Mouse (Mus musculus) small intestine, adult 2 months (tissue): ENCODE results near the gene Krtap13-1. TPM values are rescaled to one million over a fixed set of nuclear protein-coding genes. Genes with fewer than 3 reads are reported as not detected.

Experiments used
- H3K27ac ChIP-seq: fragments of 200-500 bp; 2 replicates; pipeline ENCODE4 v1.5.1; 2012; ENCODE audit warnings: low read depth, low read length, control low read depth, inconsistent platforms; ENCODE audit not compliant: insufficient read depth
- H3K27me3 ChIP-seq: fragments of 200-500 bp; 2 replicates; pipeline ENCODE4 v1.6.1; 2012; ENCODE audit warnings: mild to moderate bottlenecking, moderate library complexity, low read length, inconsistent platforms; ENCODE audit not compliant: control insufficient read depth, insufficient read depth
- H3K36me3 ChIP-seq: fragments of 200-500 bp; 2 replicates; pipeline ENCODE4 v1.6.1; 2012; ENCODE audit warnings: mild to moderate bottlenecking, low read length, control low read depth, inconsistent platforms; ENCODE audit not compliant: control insufficient read depth, insufficient read depth
- H3K4me1 ChIP-seq: fragments of 200-500 bp; 2 replicates; pipeline ENCODE4 v1.6.1; 2012; ENCODE audit warnings: low read length, inconsistent platforms, mixed read lengths; ENCODE audit not compliant: control insufficient read depth, insufficient read depth, insufficient read length
- H3K4me3 ChIP-seq: fragments of 200-500 bp; 2 replicates; pipeline ENCODE4 v1.5.1; 2012; ENCODE audit warnings: low read depth, mild to moderate bottlenecking, control low read depth, inconsistent platforms, low read length, moderate library complexity
- CTCF ChIP-seq: fragments of 200-500 bp; IDR thresholded peaks from 2 replicates; pipeline ENCODE4 v1.5.1; 2012; ENCODE audit warnings: low read depth, mild to moderate bottlenecking, control low read depth, inconsistent platforms, low read length, moderate library complexity, mixed read lengths; ENCODE audit not compliant: insufficient replicate concordance, insufficient read length; ENCODE audit errors: extremely low read depth
- POLR2A ChIP-seq: fragments of 200-500 bp; IDR thresholded peaks from 2 replicates; pipeline ENCODE4 v1.6.1; 2012; ENCODE audit warnings: low read depth, mild to moderate bottlenecking, control low read depth, inconsistent platforms, low read length, moderate library complexity
- WGBS: fragments of 180-500 bp; shearing (Covaris S2); methylation state at CpG from one replicate; pipeline ENCODE4 v1.1.7; 2018; 5-methylcytosine and 5-hydroxymethylcytosine counted together
- polyA plus RNA-seq: library from polyadenylated mRNA; depleted of rRNA; stranded (reverse); fragments of >200 nt; gene quantifications from 2 replicates; pipeline ENCODE4 v1.2.3, GENCODE M21; 2012; rRNA removed

The Krtap13-1 gene
- not detected in 2 replicates for polyA plus RNA-seq

- Histone ChIP-seq H3K36me3 (no peaks in the 10 kb centered on the region), H3K4me1 (no peaks in the 10 kb centered on the region), H3K4me3 (no peak within 1 kb of the TSS), H3K27ac (no peak within 1 kb of the TSS), H3K27me3 (no peaks in the 10 kb centered on the region)
- TF ChIP-seq CTCF: no peak
- TF ChIP-seq POLR2A: no peak
- 80% methylated on average over 4 of the region's 4 CpGs for WGBS
Measured at GRCm38 (mm10) chr16:88728812-88729275, at the start of gene Krtap13-1. Gene Krtap13-1 (plus strand): TSS chr16:88728862.

- no peak overlapping the region for H3K27ac ChIP-seq
- no peaks in the 10 kb centered on the region for H3K4me1 ChIP-seq
- 80% methylated on average over 6 of the region's 6 CpGs for WGBS
- H3K36me3 ChIP-seq: no peaks in the 10 kb centered on the region
- H3K4me3 ChIP-seq: no peak overlapping the region
- TF ChIP-seq CTCF: no peak
- no peak for TF ChIP-seq POLR2A
- H3K27me3 ChIP-seq: no peaks in the 10 kb centered on the region
Measured at GRCm38 (mm10) chr16:88679099-88679498, 49.6 kb upstream of the Krtap13-1 start.

- TF ChIP-seq CTCF: no peak
- TF ChIP-seq POLR2A: no peak
- no peak overlapping the region for H3K27ac ChIP-seq
- no peaks in the 10 kb centered on the region for H3K36me3 ChIP-seq
- 61% methylated on average over 2 of the region's 2 CpGs for WGBS
- H3K4me1 ChIP-seq: no peaks in the 10 kb centered on the region
- no peaks in the 10 kb centered on the region for H3K27me3 ChIP-seq
- H3K4me3 ChIP-seq: no peak overlapping the region
Measured at GRCm38 (mm10) chr16:88681282-88681681, 47.4 kb upstream of the Krtap13-1 start.

GRCm38 (mm10) chr16:88696256-88696655, 32.4 kb upstream of the Krtap13-1 start:
- H3K27me3 ChIP-seq: no peaks in the 10 kb centered on the region
- no peak overlapping the region for H3K27ac ChIP-seq
- H3K4me1 ChIP-seq: 0 out of 2 replicates have a peak, but pooled peaks cover 2% of the 10 kb centered on the region
- H3K4me3 ChIP-seq: no peak overlapping the region
- no peaks in the 10 kb centered on the region for H3K36me3 ChIP-seq
- TF ChIP-seq CTCF: no peak
- no peak for TF ChIP-seq POLR2A
- 28% methylated on average over 4 of the region's 4 CpGs for WGBS

- 18% methylated on average over 4 of the region's 4 CpGs for WGBS
- Histone ChIP-seq H3K36me3 (no peaks in the 10 kb centered on the region), H3K4me3 (no peak overlapping the region), H3K27me3 (no peaks in the 10 kb centered on the region), H3K4me1 (0 out of 2 replicates have a peak, but pooled peaks cover 2% of the 10 kb centered on the region), H3K27ac (no peak overlapping the region)
- TF ChIP-seq CTCF (no peak), POLR2A (no peak)
Measured at GRCm38 (mm10) chr16:88701072-88701864, 27.4 kb upstream of the Krtap13-1 start.

- no peaks in the 10 kb centered on the region for H3K27me3 ChIP-seq
- H3K27ac ChIP-seq: no peak within 1 kb of the TSS
- 84% methylated on average over 10 of the region's 10 CpGs for WGBS
- TF ChIP-seq CTCF (no peak), POLR2A (no peak)
- H3K4me1 ChIP-seq: peaks cover 7% of the 10 kb centered on the region; the same call in 1 of the 2 replicates
- H3K36me3 ChIP-seq: no peaks in the 10 kb centered on the region
- H3K4me3 ChIP-seq: no peak within 1 kb of the TSS
Measured at GRCm38 (mm10) chr16:88707496-88708012, 21.1 kb upstream of the Krtap13-1 start, which contains the start of gene 2310061N02Rik. Gene 2310061N02Rik (minus strand): TSS chr16:88707962.

GRCm38 (mm10) chr16:88710757-88711156, 17.9 kb upstream of the Krtap13-1 start:
- 14% methylated on average over 4 of the region's 4 CpGs for WGBS
- TF ChIP-seq CTCF (no peak), POLR2A (no peak)

More at GRCm38 (mm10) chr16:88710757-88711156, 17.9 kb upstream of the Krtap13-1 start:
- Histone ChIP-seq H3K4me1 (peaks cover 7% of the 10 kb centered on the region; the same call in 1 of the 2 replicates), H3K27ac (peak overlapping the region; percentile 12; the same call in 1 of the 2 replicates), H3K36me3 (no peaks in the 10 kb centered on the region), H3K4me3 (no peak overlapping the region), H3K27me3 (no peaks in the 10 kb centered on the region)
